Mouse (Mus musculus): ENCODE measurements around the gene Zfp36l2.

Zfp36l2 gene

GRCm38 (mm10) chr17:84177481-84177880, 10.3 kb downstream of the Zfp36l2 start:
- DNase-seq (ENCODE audit: low spot score), result peak; percentile 35

- DNase-seq (ENCODE audit: low spot score), result no peak
These were observed 11.3 kb downstream of the Zfp36l2 start for GRCm38 (mm10) chr17:84176446-84176845.

GRCm38 (mm10) chr17:84175196-84175595, 12.6 kb downstream of the Zfp36l2 start:
- peak; percentile 37 for DNase-seq (ENCODE audit: low spot score)

GRCm38 (mm10) chr17:84167377-84167776, 20.4 kb downstream of the Zfp36l2 start:
- peak; percentile 30 for DNase-seq (ENCODE audit: low spot score)

GRCm38 (mm10) chr17:84166135-84166860, 21.4 kb downstream of the Zfp36l2 start:
- peak; percentile 28 for DNase-seq (ENCODE audit: low spot score)

- peak; percentile 35 for DNase-seq (ENCODE audit: low spot score)
These were observed 22.0 kb downstream of the Zfp36l2 start for GRCm38 (mm10) chr17:84165735-84166134.

GRCm38 (mm10) chr17:84164146-84164545, 23.6 kb downstream of the Zfp36l2 start:
- DNase-seq (ENCODE audit: low spot score), result peak; percentile 34

GRCm38 (mm10) chr17:84163066-84163785, 24.5 kb downstream of the Zfp36l2 start:
- peak; percentile 38 for DNase-seq (ENCODE audit: low spot score)

- DNase-seq (ENCODE audit: low spot score), result peak; percentile 45
These were observed 25.5 kb downstream of the Zfp36l2 start for GRCm38 (mm10) chr17:84162211-84162760.

- peak; percentile 47 for DNase-seq (ENCODE audit: low spot score)
These were observed 26.4 kb downstream of the Zfp36l2 start for GRCm38 (mm10) chr17:84161231-84161854.

GRCm38 (mm10) chr17:84158891-84159290, 28.9 kb downstream of the Zfp36l2 start:
- peak; percentile 25 for DNase-seq (ENCODE audit: low spot score)

GRCm38 (mm10) chr17:84158461-84158795, 29.3 kb downstream of the Zfp36l2 start:
- no peak for DNase-seq (ENCODE audit: low spot score)

GRCm38 (mm10) chr17:84157743-84158460, 29.8 kb downstream of the Zfp36l2 start:
- DNase-seq (ENCODE audit: low spot score), result peak; percentile 35

- DNase-seq (ENCODE audit: low spot score), result peak; percentile 38
These were observed 30.7 kb downstream of the Zfp36l2 start for GRCm38 (mm10) chr17:84156748-84157742.

GRCm38 (mm10) chr17:84156227-84156573, 31.5 kb downstream of the Zfp36l2 start:
- no peak for DNase-seq (ENCODE audit: low spot score)

- peak; percentile 32 for DNase-seq (ENCODE audit: low spot score)
These were observed 32.1 kb downstream of the Zfp36l2 start for GRCm38 (mm10) chr17:84155516-84156226.

GRCm38 (mm10) chr17:84155029-84155338, 32.8 kb downstream of the Zfp36l2 start:
- DNase-seq (ENCODE audit: low spot score), result peak; percentile 30

- DNase-seq (ENCODE audit: low spot score), result peak; percentile 45
These were observed 33.3 kb downstream of the Zfp36l2 start for GRCm38 (mm10) chr17:84154302-84155028.

- peak; percentile 37 for DNase-seq (ENCODE audit: low spot score)
These were observed 34.6 kb downstream of the Zfp36l2 start for GRCm38 (mm10) chr17:84152976-84153786.

Data from testis, postnatal 10 days (tissue).